Mouse (Mus musculus) forebrain, embryonic 11.5 days (tissue): Measurements from ENCODE around the gene Ovgp1. TPM values are rescaled to one million over a fixed set of nuclear protein-coding genes. Genes with fewer than 3 reads are reported as not detected.
A peak's percentile ranks its signal among the peaks of the same experiment; 100 is the strongest.

Experiments used
- ATAC-seq: fragments of 200-750 bp; cut with Nextera tagmentation; replicated peaks from 2 replicates; pipeline ENCODE4 v1.8.0; 2017; ENCODE audit warnings: moderate TSS enrichment; ENCODE audit not compliant: low FRiP score
- DNase-seq: peaks from one replicate; pipeline ENCODE4 v3.0.0-alpha.2; 2017; ENCODE audit warnings: low spot score
- H3K27ac ChIP-seq: fragments of 300-500 bp; sonication (generic); 2 replicates; pipeline ENCODE4 v1.5.1; 2014; ENCODE audit warnings: low read depth, low read length
- H3K27me3 ChIP-seq: fragments of 300-500 bp; sonication (generic); 2 replicates; pipeline ENCODE4 v1.6.1; 2014; ENCODE audit warnings: mild to moderate bottlenecking, low read length, mixed read lengths; ENCODE audit not compliant: control insufficient read depth, insufficient read depth
- H3K36me3 ChIP-seq: fragments of 300-500 bp; sonication (generic); 2 replicates; pipeline ENCODE4 v1.6.1; 2014; ENCODE audit warnings: mild to moderate bottlenecking, low read length, moderate library complexity, mixed read lengths; ENCODE audit not compliant: control insufficient read depth, insufficient read depth
- H3K4me1 ChIP-seq: fragments of 300-500 bp; sonication (generic); replicated peaks from 2 replicates; pipeline ENCODE4 v1.6.1; 2014; ENCODE audit warnings: low read length, mixed read lengths; ENCODE audit not compliant: control insufficient read depth, insufficient read depth
- H3K4me2 ChIP-seq: fragments of 300-500 bp; sonication (generic); 2 replicates; pipeline ENCODE4 v1.6.1; 2014; ENCODE audit warnings: low read depth, mild to moderate bottlenecking, low read length, moderate library complexity, mixed read lengths; ENCODE audit not compliant: severe bottlenecking
- H3K4me3 ChIP-seq: fragments of 300-500 bp; sonication (generic); 2 replicates; pipeline ENCODE4 v1.5.1; 2014; ENCODE audit warnings: low read depth, low read length
- H3K9ac ChIP-seq: fragments of 300-500 bp; sonication (generic); 2 replicates; pipeline ENCODE4 v1.6.1; 2014; ENCODE audit warnings: low read length
- H3K9me3 ChIP-seq: fragments of 300-500 bp; sonication (generic); 2 replicates; pipeline ENCODE4 v1.6.1; 2016; ENCODE audit warnings: low read length, mixed read lengths; ENCODE audit not compliant: control insufficient read depth
- WGBS: fragments of 180-500 bp; shearing (Covaris S2); extraction: QIAGEN DNeasy Blood & Tissue Kit; methylation state at CpG from one replicate; pipeline ENCODE4 v1.1.7; 2014; 5-methylcytosine and 5-hydroxymethylcytosine counted together
- polyA plus RNA-seq: library from polyadenylated mRNA; unstranded; fragments of >200 nt; fragmentation: Nextera tagmentation; extraction: Ambion mirVana; gene quantifications from 2 replicates; pipeline ENCODE4 v1.2.1, GENCODE M21; 2014

The Ovgp1 gene
- polyA plus RNA-seq, 1 experiment from 2014 or later = 3.2 TPM

- no peak overlapping the region for H3K9ac ChIP-seq
- H3K9me3 ChIP-seq = no peaks in the 10 kb centered on the region
- 91% methylated on average over 6 of the region's 6 CpGs for WGBS
- no peak overlapping the region for H3K4me3 ChIP-seq
- H3K4me2 ChIP-seq = no peak overlapping the region
- no peaks in the 10 kb centered on the region for H3K4me1 ChIP-seq
- no peaks in the 10 kb centered on the region for H3K36me3 ChIP-seq
- H3K27me3 ChIP-seq = no peaks in the 10 kb centered on the region
- ATAC-seq (no peak), DNase-seq (no peak)
- no peak overlapping the region for H3K27ac ChIP-seq
These were observed 39.6 kb upstream of the Ovgp1 start for GRCm38 (mm10) chr3:105933926-105934325.

GRCm38 (mm10) chr3:105935033-105935432 is 38.5 kb upstream of the Ovgp1 start:
- Histone ChIP-seq H3K9ac (no peak overlapping the region), H3K36me3 (no peaks in the 10 kb centered on the region), H3K4me3 (no peak overlapping the region), H3K27me3 (no peaks in the 10 kb centered on the region), H3K4me2 (no peak overlapping the region), H3K27ac (no peak overlapping the region), H3K4me1 (no peaks in the 10 kb centered on the region), H3K9me3 (no peaks in the 10 kb centered on the region)
- DNase-seq = no peak
- WGBS = 90% methylated on average over 5 of the region's 5 CpGs
- ATAC-seq = no peak

GRCm38 (mm10) chr3:105936111-105936510 is 37.4 kb upstream of the Ovgp1 start:
- no peak for DNase-seq
- H3K4me2 ChIP-seq = no peak overlapping the region
- WGBS = 90% methylated on average over 4 of the region's 4 CpGs
- no peak for ATAC-seq
- no peak overlapping the region for H3K27ac ChIP-seq
- no peaks in the 10 kb centered on the region for H3K4me1 ChIP-seq
- H3K27me3 ChIP-seq = no peaks in the 10 kb centered on the region
- no peak overlapping the region for H3K4me3 ChIP-seq
- H3K36me3 ChIP-seq = no peaks in the 10 kb centered on the region; the same call in 1 of the 2 replicates
- no peak overlapping the region for H3K9ac ChIP-seq
- H3K9me3 ChIP-seq = no peaks in the 10 kb centered on the region

GRCm38 (mm10) chr3:105951348-105951747 is 22.2 kb upstream of the Ovgp1 start:
- H3K27me3 ChIP-seq = no peaks in the 10 kb centered on the region
- peaks cover 13% of the 10 kb centered on the region for H3K36me3 ChIP-seq
- 94% methylated on average over 7 of the region's 7 CpGs for WGBS
- DNase-seq = no peak
- H3K9ac ChIP-seq = no peak overlapping the region
- H3K4me1 ChIP-seq = no peaks in the 10 kb centered on the region
- no peaks in the 10 kb centered on the region for H3K9me3 ChIP-seq
- H3K4me2 ChIP-seq = no peak overlapping the region
- H3K27ac ChIP-seq = no peak overlapping the region
- H3K4me3 ChIP-seq = no peak overlapping the region
- ATAC-seq = no peak

GRCm38 (mm10) chr3:105957235-105957634 is 16.3 kb upstream of the Ovgp1 start:
- Histone ChIP-seq H3K36me3 (no peaks in the 10 kb centered on the region; the same call in 1 of the 2 replicates), H3K9me3 (no peaks in the 10 kb centered on the region), H3K4me1 (peaks cover 7% of the 10 kb centered on the region), H3K27ac (no peak overlapping the region), H3K9ac (no peak overlapping the region), H3K4me2 (no peak overlapping the region), H3K27me3 (no peaks in the 10 kb centered on the region), H3K4me3 (no peak overlapping the region)
- DNase-seq (no peak), ATAC-seq (no peak)
- 90% methylated on average over 1 of the region's 1 CpGs for WGBS

- H3K36me3 ChIP-seq = no peaks in the 10 kb centered on the region; the same call in 1 of the 2 replicates
- WGBS = 47% methylated on average over 5 of the region's 5 CpGs
These were observed 15.3 kb upstream of the Ovgp1 start for GRCm38 (mm10) chr3:105958204-105958603.

GRCm38 (mm10) chr3:105958974-105959580 is 14.4 kb upstream of the Ovgp1 start, which contains the start of gene Wdr77:
Gene Wdr77, plus strand, starts transcription at chr3:105959369.
- no peaks in the 10 kb centered on the region; the same call in 1 of the 2 replicates for H3K36me3 ChIP-seq
- H3K9ac ChIP-seq = peak within 1 kb of the TSS; percentile 94
- no peaks in the 10 kb centered on the region for H3K9me3 ChIP-seq
- WGBS = under 1% methylated on average over 52 of the region's 52 CpGs
- ATAC-seq = peak; percentile 98
- no peaks in the 10 kb centered on the region for H3K27me3 ChIP-seq
- peak within 1 kb of the TSS; percentile 88 for H3K4me3 ChIP-seq
- H3K4me1 ChIP-seq = peaks cover 7% of the 10 kb centered on the region
- peak; percentile 98 for DNase-seq
- peak within 1 kb of the TSS; percentile 73 for H3K4me2 ChIP-seq
- H3K27ac ChIP-seq = peak within 1 kb of the TSS; percentile 62; the same call in 1 of the 2 replicates

More at GRCm38 (mm10) chr3:105958204-105958603, 15.3 kb upstream of the Ovgp1 start:
- Histone ChIP-seq H3K27me3 (no peaks in the 10 kb centered on the region), H3K9me3 (no peaks in the 10 kb centered on the region), H3K4me1 (peaks cover 7% of the 10 kb centered on the region), H3K27ac (no peak overlapping the region), H3K9ac (peak overlapping the region; percentile 94), H3K4me3 (peak overlapping the region; percentile 88), H3K4me2 (peak overlapping the region; percentile 59)
- ATAC-seq (no peak), DNase-seq (no peak)

- H3K9ac ChIP-seq = peak overlapping the region; percentile 92
- no peak overlapping the region for H3K27ac ChIP-seq
- H3K4me3 ChIP-seq = peak overlapping the region; percentile 88
- under 1% methylated on average over 26 of the region's 26 CpGs for WGBS
- H3K9me3 ChIP-seq = no peaks in the 10 kb centered on the region
- DNase-seq = no peak
- no peaks in the 10 kb centered on the region for H3K27me3 ChIP-seq
- H3K4me1 ChIP-seq = peaks cover 7% of the 10 kb centered on the region
- peak; percentile 71 for ATAC-seq
- H3K36me3 ChIP-seq = peaks cover under 1% of the 10 kb centered on the region; the same call in 1 of the 2 replicates
- peak overlapping the region; percentile 73 for H3K4me2 ChIP-seq
These were observed 13.9 kb upstream of the Ovgp1 start for GRCm38 (mm10) chr3:105959585-105959984.

- DNase-seq = no peak
- Histone ChIP-seq H3K27ac (peak within 1 kb of the TSS; percentile 62; the same call in 1 of the 2 replicates), H3K4me2 (peak within 1 kb of the TSS; percentile 73), H3K4me1 (peaks cover 7% of the 10 kb centered on the region), H3K9ac (peak within 1 kb of the TSS; percentile 94), H3K4me3 (peak within 1 kb of the TSS; percentile 88), H3K36me3 (peaks cover 4% of the 10 kb centered on the region; the same call in 1 of the 2 replicates), H3K9me3 (no peaks in the 10 kb centered on the region), H3K27me3 (no peaks in the 10 kb centered on the region)
- ATAC-seq = no peak
- 7% methylated on average over 6 of the region's 6 CpGs for WGBS
These were observed 13.5 kb upstream of the Ovgp1 start, which contains the start of gene Atp5f1 for GRCm38 (mm10) chr3:105959999-105960398. Gene Atp5f1, minus strand, starts transcription at chr3:105960099.
